Mouse (Mus musculus): Measurements from ENCODE around the gene Cacng2.

GRCm38 (mm10) chr15:78165292-78165691, 45.5 kb upstream of the Cacng2 start:
- TF ChIP-seq POLR2A (IDR thresholded peaks at IDR 0.05; ENCODE audit: insufficient read depth, low read depth, low read length) (no peak), CTCF (IDR thresholded peaks at IDR 0.05; ENCODE audit: insufficient read depth, low read depth, low read length) (no peak)
